Mouse (Mus musculus): ENCODE results near the gene Prnp. TPM values are rescaled to one million over a fixed set of nuclear protein-coding genes. Genes with fewer than 3 reads are reported as not detected.

Prnp gene
- total RNA-seq, 2 experiments from 2014 or later, result 867 to 903 TPM

Other genes starting within 250 kb of the Prnp start
- under 1 TPM; 0.09 to 0.23 TPM for gene Erv3, start 50.2 kb upstream of the Prnp start, total RNA-seq (2021)
- not detected for gene Prn, start within 50 bp of the Prnp start, total RNA-seq (2021)
- not detected for gene Prnd, start 40.9 kb downstream of the Prnp start, total RNA-seq (2021)
- gene Rassf2, start 120.3 kb downstream of the Prnp start, total RNA-seq (2021), result 10 to 100 TPM; 42.8 to 47.5 TPM
- gene Slc23a2, start 235.2 kb downstream of the Prnp start, total RNA-seq (2021), result 100 to 1,000 TPM; 137 to 143 TPM